Mouse (Mus musculus): Measurements from ENCODE around the gene Robo1.

DNA sequence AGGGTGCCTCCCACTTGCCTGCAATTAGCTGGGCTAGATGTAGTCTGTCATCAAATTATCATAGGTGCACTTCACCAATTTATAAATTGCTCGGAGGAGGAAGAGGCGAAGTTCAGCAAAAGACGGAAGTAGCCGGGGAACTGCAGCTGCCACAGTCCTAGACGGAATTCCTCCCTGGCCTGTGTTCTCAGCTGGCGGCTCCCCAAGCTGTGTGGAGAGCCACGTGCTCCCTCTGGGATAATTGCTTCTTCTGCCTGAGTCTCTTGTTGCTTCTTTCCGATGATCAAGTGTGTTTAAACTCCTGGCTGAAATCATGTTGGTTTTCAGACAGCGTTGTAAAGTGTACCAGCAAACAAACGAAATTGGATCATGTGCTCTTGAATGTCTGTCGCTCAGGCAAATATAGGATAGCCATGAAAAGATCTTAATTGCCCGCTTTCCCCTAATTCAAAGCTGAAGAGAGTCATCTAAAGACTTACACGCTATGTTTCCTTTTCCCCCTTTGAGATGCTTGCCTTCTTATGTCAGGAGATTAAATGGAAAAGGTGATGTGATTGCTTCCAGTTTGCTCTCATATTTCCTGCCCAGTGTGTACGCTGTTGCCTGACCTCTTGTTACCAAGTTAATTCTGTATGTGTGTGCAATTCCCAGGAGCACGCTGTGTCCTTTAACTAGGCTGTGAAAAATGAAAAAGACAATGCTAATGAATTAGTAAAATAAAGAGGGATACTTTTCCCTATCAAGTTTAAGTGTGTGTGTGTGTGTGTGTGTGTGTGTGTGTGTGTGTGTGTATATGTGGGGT, 616.5 kb downstream of the Robo1 start:
- TF ChIP-seq CTCF (IDR thresholded peaks at IDR 0.05; ENCODE audit: control insufficient read depth, insufficient read depth, insufficient replicate concordance, low read depth, low read length) (no peak), POLR2A (IDR thresholded peaks at IDR 0.05; ENCODE audit: control insufficient read depth, low read depth, low read length) (no peak)
